Mouse (Mus musculus): ENCODE data around the gene Arpc1a. TPM values are rescaled to one million over a fixed set of nuclear protein-coding genes. Genes with fewer than 3 reads are reported as not detected.

Gene Arpc1a
- polyA plus RNA-seq, 1 experiment from 2014 or later: 259 TPM

DNA sequence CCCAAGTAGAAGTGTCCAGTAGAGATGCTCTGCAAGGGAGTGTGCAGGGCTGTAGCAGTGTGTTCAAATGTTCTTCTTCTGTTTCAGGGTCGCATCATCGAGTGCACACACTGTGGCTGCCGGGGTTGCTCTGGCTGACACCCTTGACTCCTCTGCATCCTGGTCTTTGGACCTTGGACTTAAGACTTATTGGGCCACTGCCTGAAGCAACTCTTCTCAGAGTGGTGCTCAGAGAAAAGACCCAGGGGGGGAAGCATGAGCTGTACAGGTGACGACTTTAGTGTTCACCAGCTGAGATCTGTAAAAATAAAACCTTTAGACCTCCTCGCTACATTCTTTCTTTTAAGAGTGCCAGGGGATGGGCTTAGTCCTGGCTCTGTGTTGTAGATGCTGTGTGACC lies 64.1 kb downstream of the Arpc1a start:
- no peaks in the 10 kb centered on the region for H3K4me1 ChIP-seq (replicated peaks; ENCODE audit: control insufficient read depth, insufficient read depth, low read length)
- no peak overlapping the region for H3K27ac ChIP-seq (ENCODE audit: low read length)
- H3K9ac ChIP-seq (replicated peaks; ENCODE audit: low read depth, low read length): no peak overlapping the region
- H3K9me3 ChIP-seq (ENCODE audit: control insufficient read depth, low read length): no peaks in the 10 kb centered on the region
- 95% methylated on average over 5 of the region's 5 CpGs for WGBS
- H3K4me2 ChIP-seq (ENCODE audit: low read length): no peak overlapping the region
- no peak overlapping the region for H3K4me3 ChIP-seq (replicated peaks; ENCODE audit: low read length)
- ATAC-seq: no peak
- H3K27me3 ChIP-seq (replicated peaks; ENCODE audit: control insufficient read depth, insufficient read depth, low read length): no peaks in the 10 kb centered on the region
- peaks cover 66% of the 10 kb centered on the region for H3K36me3 ChIP-seq (ENCODE audit: control insufficient read depth, insufficient read depth)

DNA sequence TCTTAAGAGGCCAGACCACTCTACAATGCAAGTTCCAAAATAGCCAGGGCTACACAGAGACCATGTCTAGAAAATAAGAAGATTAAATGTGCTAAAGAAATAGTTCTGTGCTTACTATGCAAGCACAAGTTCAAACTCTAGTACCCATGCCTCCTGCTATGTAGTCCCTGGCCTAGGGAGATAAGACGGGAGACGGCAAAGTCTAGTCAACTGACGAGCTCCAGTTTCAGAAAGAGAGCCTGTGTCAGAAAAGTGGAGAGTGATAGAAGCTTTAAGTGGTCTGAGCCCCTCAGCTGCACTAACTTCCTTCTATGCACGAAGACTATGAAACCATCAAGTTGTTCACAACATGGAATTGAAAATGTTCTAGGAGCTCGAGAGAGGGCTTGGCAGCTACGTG lies 65.7 kb downstream of the Arpc1a start:
- H3K9me3 ChIP-seq (ENCODE audit: control insufficient read depth, low read length): no peaks in the 10 kb centered on the region
- H3K27ac ChIP-seq (ENCODE audit: low read length): no peak overlapping the region
- no peaks in the 10 kb centered on the region for H3K27me3 ChIP-seq (replicated peaks; ENCODE audit: control insufficient read depth, insufficient read depth, low read length)
- H3K4me1 ChIP-seq (replicated peaks; ENCODE audit: control insufficient read depth, insufficient read depth, low read length): no peaks in the 10 kb centered on the region
- peaks cover 57% of the 10 kb centered on the region for H3K36me3 ChIP-seq (ENCODE audit: control insufficient read depth, insufficient read depth)
- H3K4me2 ChIP-seq (ENCODE audit: low read length): no peak overlapping the region
- H3K4me3 ChIP-seq (replicated peaks; ENCODE audit: low read length): no peak overlapping the region
- 91% methylated on average over 6 of the region's 6 CpGs for WGBS
- no peak for ATAC-seq
- H3K9ac ChIP-seq (replicated peaks; ENCODE audit: low read depth, low read length): no peak overlapping the region

DNA sequence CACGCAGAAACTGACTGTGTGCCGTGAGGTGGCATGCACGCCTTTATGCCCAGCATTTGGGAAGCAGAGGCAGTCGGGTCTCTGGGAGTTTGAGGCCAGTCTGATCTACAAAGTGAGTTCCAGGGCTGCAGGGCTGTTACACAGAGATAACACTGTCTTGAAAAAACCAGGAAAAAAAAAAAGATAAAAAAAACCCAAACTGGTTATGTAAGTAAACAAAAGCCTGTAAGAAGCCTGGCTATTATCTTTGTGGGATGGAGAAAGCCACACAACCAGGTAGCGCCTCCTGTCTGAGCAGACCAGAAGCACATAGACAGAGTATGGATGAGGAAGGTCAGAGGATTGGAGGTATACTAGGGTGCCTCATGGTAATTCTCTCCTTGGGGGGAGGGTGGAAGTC lies 69.1 kb downstream of the Arpc1a start:
- no peak for ATAC-seq
- H3K27me3 ChIP-seq (replicated peaks; ENCODE audit: control insufficient read depth, insufficient read depth, low read length): no peaks in the 10 kb centered on the region

More for the DNA sequence above, 69.1 kb downstream of the Arpc1a start:
- H3K9me3 ChIP-seq (ENCODE audit: control insufficient read depth, low read length): no peaks in the 10 kb centered on the region
- no peak overlapping the region for H3K4me3 ChIP-seq (replicated peaks; ENCODE audit: low read length)
- no peaks in the 10 kb centered on the region for H3K4me1 ChIP-seq (replicated peaks; ENCODE audit: control insufficient read depth, insufficient read depth, low read length)
- no peak overlapping the region for H3K9ac ChIP-seq (replicated peaks; ENCODE audit: low read depth, low read length)
- 94% methylated on average over 5 of the region's 5 CpGs for WGBS
- no peak overlapping the region for H3K27ac ChIP-seq (ENCODE audit: low read length)
- H3K36me3 ChIP-seq (ENCODE audit: control insufficient read depth, insufficient read depth): peaks cover 44% of the 10 kb centered on the region
- no peak overlapping the region for H3K4me2 ChIP-seq (ENCODE audit: low read length)

Other genes with a start within 250 kb of the Arpc1a start
- 25.4 and 28.2 TPM in 2 replicates for gene Smurf1, start 118.0 kb upstream of the Arpc1a start, polyA plus RNA-seq (2015; fragmentation: Nextera tagmentation; extraction: Ambion mirVana)
- gene Gm4871, start 51.1 kb upstream of the Arpc1a start, polyA plus RNA-seq (2015; fragmentation: Nextera tagmentation; extraction: Ambion mirVana): not detected in 2 replicates
- gene 1700018F24Rik, start 40.8 kb upstream of the Arpc1a start, polyA plus RNA-seq (2015; fragmentation: Nextera tagmentation; extraction: Ambion mirVana): not detected in 2 replicates
- gene Kpna7, start 200 bp downstream of the Arpc1a start, polyA plus RNA-seq (2015; fragmentation: Nextera tagmentation; extraction: Ambion mirVana): not detected in 2 replicates
- 62.2 and 63.7 TPM in 2 replicates for gene Arpc1b, start 30.4 kb downstream of the Arpc1a start, polyA plus RNA-seq (2015; fragmentation: Nextera tagmentation; extraction: Ambion mirVana)
- gene Pdap1, start 56.4 kb downstream of the Arpc1a start, polyA plus RNA-seq (2015; fragmentation: Nextera tagmentation; extraction: Ambion mirVana): 93.1 and 96.3 TPM in 2 replicates
- 190 and 196 TPM in 2 replicates for gene Bud31, start 56.5 kb downstream of the Arpc1a start, polyA plus RNA-seq (2015; fragmentation: Nextera tagmentation; extraction: Ambion mirVana)
- gene Ptcd1, start 83.3 kb downstream of the Arpc1a start, polyA plus RNA-seq (2015; fragmentation: Nextera tagmentation; extraction: Ambion mirVana): 24.7 and 25.8 TPM in 2 replicates
- 59.0 TPM in 2 replicates for gene Cpsf4, start 83.4 kb downstream of the Arpc1a start, polyA plus RNA-seq (2015; fragmentation: Nextera tagmentation; extraction: Ambion mirVana)
- 514 and 561 TPM in 2 replicates for gene Atp5j2, start 108.2 kb downstream of the Arpc1a start, polyA plus RNA-seq (2015; fragmentation: Nextera tagmentation; extraction: Ambion mirVana)
- gene Zkscan14, start 118.0 kb downstream of the Arpc1a start, polyA plus RNA-seq (2015; fragmentation: Nextera tagmentation; extraction: Ambion mirVana): 15.5 and 17.5 TPM in 2 replicates
- 17.4 and 20.2 TPM in 2 replicates for gene Zkscan5, start 120.7 kb downstream of the Arpc1a start, polyA plus RNA-seq (2015; fragmentation: Nextera tagmentation; extraction: Ambion mirVana)
- 39.6 and 45.9 TPM in 2 replicates for gene Zfp655, start 147.9 kb downstream of the Arpc1a start, polyA plus RNA-seq (2015; fragmentation: Nextera tagmentation; extraction: Ambion mirVana)
- 0.66 and 1.0 TPM in 2 replicates for gene Zscan25, start 196.7 kb downstream of the Arpc1a start, polyA plus RNA-seq (2015; fragmentation: Nextera tagmentation; extraction: Ambion mirVana)

All from forebrain, embryonic 16.5 days (tissue).